Mouse (Mus musculus) midbrain, embryonic 16.5 days (tissue): ENCODE results near the gene Dtnb. TPM values are rescaled to one million over a fixed set of nuclear protein-coding genes. Genes with fewer than 3 reads are reported as not detected.

Experiments used
- ATAC-seq: fragments of 200-750 bp; cut with Nextera tagmentation; 2 replicates; pipeline ENCODE4 v1.8.0; 2017; ENCODE audit warnings: moderate TSS enrichment
- H3K27ac ChIP-seq: fragments of 300-500 bp; sonication (generic); 2 replicates; pipeline ENCODE4 v1.5.1; 2014; ENCODE audit warnings: mild to moderate bottlenecking, low read length, mixed read lengths
- H3K27me3 ChIP-seq: fragments of 300-500 bp; sonication (generic); 2 replicates; pipeline ENCODE4 v1.6.1; 2014; ENCODE audit warnings: low read depth, low read length, mixed read lengths; ENCODE audit not compliant: control insufficient read depth, insufficient read depth
- H3K36me3 ChIP-seq: fragments of 300-500 bp; sonication (generic); 2 replicates; pipeline ENCODE4 v1.6.1; 2014; ENCODE audit warnings: mild to moderate bottlenecking, low read length, moderate library complexity, mixed read lengths; ENCODE audit not compliant: control insufficient read depth, insufficient read depth
- H3K4me1 ChIP-seq: fragments of 300-500 bp; sonication (generic); 2 replicates; pipeline ENCODE4 v1.6.1; 2014; ENCODE audit warnings: mild to moderate bottlenecking, low read length, mixed read lengths; ENCODE audit not compliant: control insufficient read depth, insufficient read depth
- H3K4me2 ChIP-seq: fragments of 300-500 bp; sonication (generic); 2 replicates; pipeline ENCODE4 v1.6.1; 2014; ENCODE audit warnings: mild to moderate bottlenecking, low read length, mixed read lengths
- H3K4me3 ChIP-seq: fragments of 300-500 bp; sonication (generic); 2 replicates; pipeline ENCODE4 v1.5.1; 2014; ENCODE audit warnings: low read depth, mild to moderate bottlenecking, low read length, moderate library complexity, mixed read lengths
- H3K9ac ChIP-seq: fragments of 300-500 bp; sonication (generic); 2 replicates; pipeline ENCODE4 v1.6.1; 2014; ENCODE audit warnings: low read depth, low read length, mixed read lengths
- H3K9me3 ChIP-seq: fragments of 300-500 bp; sonication (generic); replicated peaks from 2 replicates; pipeline ENCODE4 v1.6.1; 2014; ENCODE audit warnings: mild to moderate bottlenecking, low read length, mixed read lengths; ENCODE audit not compliant: control insufficient read depth, poor library complexity, severe bottlenecking
- WGBS: fragments of 180-500 bp; shearing (Covaris S2); extraction: QIAGEN DNeasy Blood & Tissue Kit; methylation state at CpG from one replicate; pipeline ENCODE4 v1.1.7; 2014; 5-methylcytosine and 5-hydroxymethylcytosine counted together
- polyA plus RNA-seq: library from polyadenylated mRNA; unstranded; fragments of >200 nt; fragmentation: Nextera tagmentation; extraction: Ambion mirVana; gene quantifications from 2 replicates; pipeline ENCODE4 v1.2.1, GENCODE M21; 2015

Dtnb gene
- polyA plus RNA-seq, 1 experiment from 2014 or later, result 50.4 TPM

DNA sequence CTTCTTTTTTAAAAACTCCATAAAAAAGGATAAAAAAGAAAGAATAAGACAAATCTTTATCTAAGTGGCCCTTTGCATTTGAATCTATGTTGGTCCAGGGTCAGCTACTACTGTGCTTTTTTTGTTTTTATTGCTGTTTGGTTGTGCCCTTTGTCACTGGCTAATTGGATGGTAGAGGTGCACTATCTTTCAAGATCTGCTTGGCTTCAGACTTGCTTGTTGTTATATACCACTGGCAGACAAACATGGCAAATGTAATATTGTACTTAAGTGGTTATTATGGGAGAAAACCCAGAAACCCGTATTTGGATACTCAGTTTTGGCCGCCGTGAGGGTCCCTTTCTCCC, 46.8 kb downstream of the Dtnb start:
- H3K4me1 ChIP-seq, result no peaks in the 10 kb centered on the region
- H3K9ac ChIP-seq, result no peak overlapping the region
- ATAC-seq, result no peak
- H3K4me3 ChIP-seq, result no peak overlapping the region
- H3K4me2 ChIP-seq, result no peak overlapping the region
- no peak overlapping the region for H3K27ac ChIP-seq
- H3K36me3 ChIP-seq, result no peaks in the 10 kb centered on the region
- H3K9me3 ChIP-seq, result no peaks in the 10 kb centered on the region
- 97% methylated on average over 3 of the region's 3 CpGs for WGBS
- H3K27me3 ChIP-seq, result no peaks in the 10 kb centered on the region

DNA sequence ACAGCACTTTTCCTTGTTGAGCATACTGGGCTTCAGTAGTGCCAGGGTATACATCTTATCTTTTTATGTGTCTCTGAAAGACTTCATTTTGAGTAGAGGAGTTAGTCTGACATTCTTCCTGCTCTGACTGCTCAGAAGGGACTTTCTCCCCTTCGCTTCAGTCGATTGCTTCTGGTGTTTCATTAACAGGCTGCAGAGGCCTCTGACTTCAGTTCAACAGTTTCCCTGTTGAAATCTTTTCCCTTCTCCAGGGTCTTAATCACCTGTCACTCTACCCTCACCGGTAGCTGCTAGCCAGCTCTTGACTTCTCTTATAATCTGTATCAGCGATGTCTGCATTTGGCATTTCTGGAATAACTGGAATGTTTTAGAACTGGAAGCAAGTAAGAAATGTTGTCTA, 54.7 kb downstream of the Dtnb start:
- no peaks in the 10 kb centered on the region for H3K36me3 ChIP-seq
- H3K27me3 ChIP-seq, result no peaks in the 10 kb centered on the region
- no peak overlapping the region for H3K4me3 ChIP-seq
- no peak overlapping the region for H3K9ac ChIP-seq
- H3K4me1 ChIP-seq, result no peaks in the 10 kb centered on the region
- no peak for ATAC-seq
- no peak overlapping the region for H3K4me2 ChIP-seq
- H3K9me3 ChIP-seq, result no peaks in the 10 kb centered on the region
- WGBS, result 83% methylated on average over 4 of the region's 4 CpGs
- no peak overlapping the region for H3K27ac ChIP-seq

DNA sequence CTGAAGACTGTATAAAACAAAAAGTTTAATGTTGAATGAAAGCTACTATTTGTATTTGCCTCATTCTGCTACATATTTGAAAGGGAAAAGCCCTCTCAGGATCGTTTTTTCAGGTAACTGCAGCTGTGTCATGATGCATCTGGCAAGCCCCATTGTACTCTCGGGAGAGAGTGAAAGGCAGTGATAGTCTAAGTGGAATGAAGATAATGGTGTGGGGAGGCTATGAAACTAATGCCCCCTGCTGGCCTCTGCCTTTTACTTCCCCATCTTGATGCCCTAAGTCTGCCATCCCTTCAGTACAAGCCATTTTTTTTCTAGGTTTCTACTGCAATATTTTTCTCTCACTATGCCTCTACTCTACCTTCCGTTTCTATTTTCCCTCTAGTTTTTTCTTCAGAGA, 69.8 kb downstream of the Dtnb start:
- H3K27ac ChIP-seq, result no peak overlapping the region
- H3K9me3 ChIP-seq, result no peaks in the 10 kb centered on the region
- H3K9ac ChIP-seq, result no peak overlapping the region
- no peak for ATAC-seq
- H3K4me2 ChIP-seq, result no peak overlapping the region
- no peaks in the 10 kb centered on the region for H3K4me1 ChIP-seq
- H3K4me3 ChIP-seq, result no peak overlapping the region
- no peaks in the 10 kb centered on the region for H3K36me3 ChIP-seq
- H3K27me3 ChIP-seq, result no peaks in the 10 kb centered on the region
- WGBS, result 50% methylated on average over 3 of the region's 3 CpGs

DNA sequence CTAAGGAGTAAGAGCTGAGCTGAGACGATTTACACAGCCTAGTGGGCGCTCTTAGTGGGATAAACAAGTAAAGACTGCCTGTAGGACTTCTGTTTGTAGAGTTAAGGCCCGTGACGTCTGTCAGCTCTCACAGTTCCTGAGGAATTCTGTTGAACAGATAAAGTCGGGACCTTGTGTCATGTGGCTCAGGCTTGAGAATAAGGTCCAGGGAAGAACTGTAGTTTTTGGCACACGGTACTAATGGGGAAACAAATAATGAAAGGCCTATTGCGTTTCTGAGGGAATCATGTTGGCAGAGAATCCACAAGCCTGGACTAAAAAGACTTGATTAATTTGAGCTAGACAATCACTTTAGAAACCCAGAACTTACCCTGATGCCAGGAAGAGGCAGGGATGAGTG, 84.6 kb downstream of the Dtnb start:
- 0 out of 2 replicates have a peak, but pooled peaks cover 3% of the 10 kb centered on the region for H3K4me1 ChIP-seq
- 77% methylated on average over 7 of the region's 7 CpGs for WGBS
- H3K4me3 ChIP-seq, result no peak overlapping the region
- H3K9ac ChIP-seq, result no peak overlapping the region
- no peaks in the 10 kb centered on the region for H3K9me3 ChIP-seq
- peaks cover 2% of the 10 kb centered on the region; the same call in 1 of the 2 replicates for H3K36me3 ChIP-seq
- H3K27me3 ChIP-seq, result no peaks in the 10 kb centered on the region
- no peak for ATAC-seq
- H3K4me2 ChIP-seq, result no peak overlapping the region
- H3K27ac ChIP-seq, result no peak overlapping the region

GRCm38 (mm10) chr12:3657234-3657633, 85.1 kb downstream of the Dtnb start:
- Histone ChIP-seq H3K27me3 (no peaks in the 10 kb centered on the region), H3K4me1 (0 out of 2 replicates have a peak, but pooled peaks cover 3% of the 10 kb centered on the region), H3K27ac (no peak overlapping the region), H3K4me2 (no peak overlapping the region), H3K4me3 (no peak overlapping the region), H3K9ac (no peak overlapping the region), H3K36me3 (peaks cover 2% of the 10 kb centered on the region; the same call in 1 of the 2 replicates), H3K9me3 (no peaks in the 10 kb centered on the region)
- no peak for ATAC-seq
- 88% methylated on average over 4 of the region's 4 CpGs for WGBS

DNA sequence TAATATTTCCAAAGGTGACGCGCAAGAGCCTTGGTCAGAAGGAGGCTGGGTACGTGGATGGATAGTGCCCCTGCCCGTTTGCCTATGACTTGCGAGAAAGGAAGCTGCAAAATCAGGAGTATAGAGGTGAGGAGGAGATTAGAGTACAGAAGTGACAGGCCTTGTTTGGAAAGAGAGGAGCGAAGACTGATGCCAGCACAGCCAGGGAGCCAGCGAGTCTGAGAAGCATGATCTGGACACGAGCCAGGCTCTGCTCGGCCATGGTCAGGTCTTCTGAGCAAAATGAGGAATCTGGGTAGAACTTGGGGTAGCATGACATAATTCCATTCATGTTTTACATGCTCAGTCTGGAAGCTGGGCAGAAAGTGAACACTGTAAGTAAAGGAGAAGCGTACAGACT, 85.6 kb downstream of the Dtnb start:
- H3K4me2 ChIP-seq, result no peak overlapping the region
- no peak overlapping the region for H3K4me3 ChIP-seq
- no peak overlapping the region for H3K27ac ChIP-seq
- no peak for ATAC-seq
- peaks cover 2% of the 10 kb centered on the region; the same call in 1 of the 2 replicates for H3K36me3 ChIP-seq
- 85% methylated on average over 10 of the region's 10 CpGs for WGBS
- no peak overlapping the region for H3K9ac ChIP-seq
- H3K4me1 ChIP-seq, result 0 out of 2 replicates have a peak, but pooled peaks cover 3% of the 10 kb centered on the region
- H3K9me3 ChIP-seq, result no peaks in the 10 kb centered on the region
- H3K27me3 ChIP-seq, result no peaks in the 10 kb centered on the region

GRCm38 (mm10) chr12:3659554-3660311, 87.6 kb downstream of the Dtnb start:
- H3K36me3 ChIP-seq, result peaks cover 2% of the 10 kb centered on the region; the same call in 1 of the 2 replicates
- no peak overlapping the region for H3K4me3 ChIP-seq
- 0 out of 2 replicates have a peak, but pooled peaks cover 3% of the 10 kb centered on the region for H3K4me1 ChIP-seq
- no peak for ATAC-seq
- H3K9ac ChIP-seq, result no peak overlapping the region
- H3K27ac ChIP-seq, result no peak overlapping the region
- no peak overlapping the region for H3K4me2 ChIP-seq
- H3K27me3 ChIP-seq, result no peaks in the 10 kb centered on the region
- H3K9me3 ChIP-seq, result no peaks in the 10 kb centered on the region
- WGBS, result 96% methylated on average over 4 of the region's 4 CpGs

GRCm38 (mm10) chr12:3660985-3661635, 88.9 kb downstream of the Dtnb start:
- Histone ChIP-seq H3K4me3 (no peak overlapping the region), H3K4me1 (0 out of 2 replicates have a peak, but pooled peaks cover 3% of the 10 kb centered on the region), H3K9me3 (no peaks in the 10 kb centered on the region), H3K27me3 (no peaks in the 10 kb centered on the region), H3K36me3 (peaks cover 2% of the 10 kb centered on the region; the same call in 1 of the 2 replicates), H3K9ac (no peak overlapping the region), H3K27ac (no peak overlapping the region), H3K4me2 (no peak overlapping the region)
- peak; percentile 54; the same call in 1 of the 2 replicates for ATAC-seq
- 62% methylated on average over 1 of the region's 1 CpGs for WGBS

- Histone ChIP-seq H3K9ac (no peak overlapping the region), H3K4me2 (no peak overlapping the region), H3K36me3 (peaks cover 8% of the 10 kb centered on the region), H3K27ac (no peak overlapping the region), H3K27me3 (no peaks in the 10 kb centered on the region), H3K9me3 (no peaks in the 10 kb centered on the region), H3K4me3 (no peak overlapping the region), H3K4me1 (no peaks in the 10 kb centered on the region)
- ATAC-seq, result peak; percentile 25; the same call in 1 of the 2 replicates
Observed at GRCm38 (mm10) chr12:3662660-3663059, 90.5 kb downstream of the Dtnb start.
